Mouse (Mus musculus): Measurements from ENCODE around the gene Tpra1.

GRCm38 (mm10) chr6:88946442-88946841 lies 44.4 kb downstream of the Tpra1 start:
- no peak for TF ChIP-seq ZNF384 (IDR thresholded peaks at IDR 0.05; ENCODE audit: low read depth, low read length)
- no peak for TF ChIP-seq ZC3H11A (IDR thresholded peaks at IDR 0.05; ENCODE audit: borderline replicate concordance, low read depth, low read length)
- TF ChIP-seq MAFK (IDR thresholded peaks at IDR 0.05; ENCODE audit: insufficient read depth, low read depth, low read length): no peak
- TF ChIP-seq HCFC1 (IDR thresholded peaks at IDR 0.05; ENCODE audit: borderline replicate concordance, insufficient read depth, low read length): no peak
- no peak for TF ChIP-seq CHD2 (IDR thresholded peaks at IDR 0.05; ENCODE audit: low read depth, low read length)

Data from ES-E14 (cell line).